Mouse (Mus musculus) heart, adult 2 months (tissue): Measurements from ENCODE around the gene P4ha3.

Experiments used
- CTCF ChIP-seq: fragments of 200-600 bp; IDR thresholded peaks from 2 replicates; pipeline ENCODE4 v1.8.1; 2022; ENCODE audit warnings: antibody characterized with exemption, mild to moderate bottlenecking, moderate library complexity
- POLR2A ChIP-seq: fragments of 200-500 bp; IDR thresholded peaks from 2 replicates; pipeline ENCODE4 v1.6.1; 2011; ENCODE audit warnings: mild to moderate bottlenecking, low read depth, low read length, control low read depth; ENCODE audit not compliant: insufficient read depth

DNA sequence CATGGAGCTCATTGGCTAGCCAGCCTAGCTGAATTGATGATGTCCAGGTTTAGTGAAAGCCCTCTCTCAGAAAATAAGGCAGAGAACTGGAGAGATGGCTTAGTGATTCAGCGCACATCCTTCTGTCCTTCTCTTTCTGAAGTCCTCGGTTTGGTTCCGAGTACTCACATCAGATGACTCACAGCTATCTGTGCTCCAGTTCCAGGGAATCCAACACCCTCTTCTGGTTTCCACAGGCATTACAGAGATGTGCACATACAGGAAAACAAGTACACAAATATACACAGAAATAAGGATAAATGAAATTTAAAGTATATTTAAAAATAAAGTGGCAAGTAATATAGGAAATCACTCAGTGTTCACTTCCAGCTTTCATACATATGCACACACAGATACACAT is 23.0 kb upstream of the P4ha3 start:
- TF ChIP-seq CTCF: peak; percentile 37
- TF ChIP-seq POLR2A: no peak
